Mouse (Mus musculus) frontal cortex, postnatal 10 days (tissue): ENCODE measurements around the gene Camta1.
"Not testable (repeated sequence)": the region's sequence is repeated elsewhere in the genome, so short reads cannot be mapped to it uniquely, and the experiment has no call there.

ENCODE experiments used
- DNase-seq, 2 experiments: peaks; one replicate each; pipeline ENCODE4 v3.0.0; 2022; ENCODE audit warnings: low spot score in 2 of 2, mixed read lengths in 1 of 2

Gene Camta1

GRCm38 (mm10) chr4:150933503-150933902 is 928.2 kb downstream of the Camta1 start:
- no peak for DNase-seq

DNA sequence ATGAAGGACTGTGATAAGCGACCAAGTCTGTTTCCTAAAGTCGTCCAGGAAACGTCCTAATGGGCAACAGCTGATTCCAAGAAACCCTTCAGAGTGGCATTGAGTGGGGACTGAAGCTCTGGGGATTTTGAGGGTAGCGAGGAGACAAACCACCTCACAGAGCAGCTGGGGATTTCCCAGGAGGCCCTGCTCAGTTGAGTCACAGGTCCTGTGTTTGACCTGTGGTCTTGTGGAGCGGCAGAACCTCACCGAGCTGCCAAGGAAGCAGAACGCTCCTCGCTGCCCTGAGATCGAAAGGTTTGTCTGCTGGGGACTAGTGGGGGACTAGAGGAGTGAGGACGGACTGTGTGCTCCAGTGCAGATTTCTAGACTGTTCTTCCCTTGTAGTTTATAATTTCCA is 933.9 kb downstream of the Camta1 start:
- no peak for DNase-seq

- DNase-seq, result no peak
Observed at GRCm38 (mm10) chr4:150926924-150927705, 934.6 kb downstream of the Camta1 start.

DNA sequence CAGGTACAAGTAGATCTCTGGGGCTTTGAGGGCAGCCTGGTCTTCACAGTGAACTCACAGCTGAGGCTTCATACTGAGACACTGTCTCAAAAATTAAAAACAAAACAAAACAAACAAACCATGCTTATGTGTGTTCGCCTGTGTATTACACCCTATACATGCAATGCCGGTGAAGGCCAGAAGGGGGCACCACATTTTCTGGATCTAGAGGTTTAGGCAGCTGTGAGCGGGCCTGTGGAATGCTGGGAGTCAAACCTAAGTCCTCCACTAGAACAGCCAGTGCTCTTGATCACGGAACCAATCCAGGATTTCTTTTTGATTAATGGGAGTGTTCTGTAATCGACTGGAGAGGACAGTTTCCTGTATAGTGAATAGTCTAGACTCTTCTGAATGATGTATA is 935.8 kb downstream of the Camta1 start:
- DNase-seq, result no peak

GRCm38 (mm10) chr4:150924936-150925335 is 936.7 kb downstream of the Camta1 start:
- DNase-seq, result no peak

- no peak for DNase-seq
Observed at GRCm38 (mm10) chr4:150924308-150924707, 937.4 kb downstream of the Camta1 start.

DNA sequence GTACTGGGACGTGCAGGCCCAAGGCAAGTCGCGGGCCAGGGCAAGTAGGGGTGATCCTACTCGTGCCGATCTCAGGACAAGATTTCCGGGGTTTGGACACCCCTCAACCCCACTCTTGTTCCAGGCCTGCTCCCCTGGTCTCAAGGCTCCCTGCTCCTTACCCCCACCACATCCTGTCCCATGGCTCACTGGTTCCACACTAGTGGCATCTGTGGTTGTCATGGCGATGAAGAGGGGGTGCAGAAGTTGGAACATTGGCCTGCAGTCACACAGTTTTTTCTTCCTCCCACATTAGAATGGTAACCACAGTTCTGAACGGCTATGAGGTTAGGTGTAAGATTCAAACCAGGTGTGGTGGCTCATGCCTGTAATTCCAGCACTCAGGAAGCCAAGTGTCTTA is 940.5 kb downstream of the Camta1 start:
- DNase-seq, result no peak

GRCm38 (mm10) chr4:150917336-150918027 is 944.2 kb downstream of the Camta1 start:
- DNase-seq, result no peak

- DNase-seq, result no peak
Observed at GRCm38 (mm10) chr4:150915181-150915906, 946.3 kb downstream of the Camta1 start.

- peak; percentile 91 to 96 for DNase-seq
Observed at GRCm38 (mm10) chr4:150914290-150914733, 947.4 kb downstream of the Camta1 start, which contains the start of the genes Park7 and Tnfrsf9. Gene Park7 (minus strand): TSS chr4:150914437. Gene Tnfrsf9 (plus strand): TSS chr4:150914562.

GRCm38 (mm10) chr4:150913743-150914142 is 947.9 kb downstream of the Camta1 start:
- DNase-seq, result no peak

- peak in 1 of 2 experiments; percentile 52 for DNase-seq
Observed at GRCm38 (mm10) chr4:150910164-150910951, 951.3 kb downstream of the Camta1 start.

DNA sequence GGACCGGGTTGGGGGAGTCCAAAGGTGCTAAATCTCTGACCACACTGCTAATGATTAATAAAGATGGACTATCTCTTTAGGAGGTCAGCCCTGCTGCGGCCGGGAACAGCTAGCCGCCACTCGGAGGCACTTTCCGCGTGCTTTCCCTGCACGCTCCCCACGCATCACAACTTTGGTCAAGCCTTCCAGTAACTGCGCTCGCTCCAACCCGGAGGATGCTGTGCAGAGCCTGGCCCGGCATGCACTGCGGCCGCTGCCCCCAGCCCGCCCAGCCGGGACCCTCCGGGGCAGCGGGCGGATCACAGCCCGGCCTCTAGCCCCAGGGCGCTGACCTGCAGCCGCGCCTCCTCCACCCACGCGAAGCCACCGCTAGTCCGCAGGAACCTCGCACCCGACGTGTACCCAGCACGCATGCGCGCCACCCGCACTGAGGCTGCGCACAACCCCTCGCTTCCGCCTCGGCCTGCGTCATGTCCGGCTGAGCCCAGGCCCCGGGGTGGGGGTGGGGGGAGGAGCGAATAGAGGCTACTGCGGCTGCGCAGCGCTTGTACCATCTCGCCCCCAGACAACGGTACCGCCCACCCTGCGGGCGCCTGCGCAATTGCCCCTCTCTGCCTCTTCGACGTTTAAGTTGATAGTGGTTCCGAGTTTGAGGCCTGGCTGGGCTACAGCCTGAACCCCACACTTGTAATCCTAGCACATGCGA is 952.1 kb downstream of the Camta1 start:
- DNase-seq, result peak; percentile 95 to 98

DNA sequence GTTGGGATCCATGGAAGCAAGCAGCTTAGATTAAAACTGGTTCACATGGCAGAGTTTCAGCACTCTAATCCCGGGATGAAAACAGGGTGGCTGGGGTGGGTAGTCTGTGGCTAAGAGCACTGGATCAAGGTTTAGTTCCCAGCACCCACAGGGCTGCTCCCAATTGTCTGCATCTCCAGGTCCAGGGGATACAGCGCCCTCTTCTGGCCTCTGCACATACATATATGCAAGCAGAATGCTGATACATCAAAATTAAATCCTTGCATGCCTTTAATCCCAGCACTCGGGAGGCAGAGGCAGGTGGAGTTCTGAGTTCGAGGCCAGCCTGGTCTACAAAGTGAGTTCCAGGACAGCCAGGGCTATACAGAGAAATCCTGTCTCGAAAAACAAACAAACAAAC is 953.2 kb downstream of the Camta1 start:
- not testable (repeated sequence) for DNase-seq

- no peak for DNase-seq
Observed at GRCm38 (mm10) chr4:150907099-150907498, 954.6 kb downstream of the Camta1 start.

- no peak for DNase-seq
Observed at GRCm38 (mm10) chr4:150903091-150903742, 958.5 kb downstream of the Camta1 start.

GRCm38 (mm10) chr4:150902062-150902461 is 959.6 kb downstream of the Camta1 start:
- no peak for DNase-seq

DNA sequence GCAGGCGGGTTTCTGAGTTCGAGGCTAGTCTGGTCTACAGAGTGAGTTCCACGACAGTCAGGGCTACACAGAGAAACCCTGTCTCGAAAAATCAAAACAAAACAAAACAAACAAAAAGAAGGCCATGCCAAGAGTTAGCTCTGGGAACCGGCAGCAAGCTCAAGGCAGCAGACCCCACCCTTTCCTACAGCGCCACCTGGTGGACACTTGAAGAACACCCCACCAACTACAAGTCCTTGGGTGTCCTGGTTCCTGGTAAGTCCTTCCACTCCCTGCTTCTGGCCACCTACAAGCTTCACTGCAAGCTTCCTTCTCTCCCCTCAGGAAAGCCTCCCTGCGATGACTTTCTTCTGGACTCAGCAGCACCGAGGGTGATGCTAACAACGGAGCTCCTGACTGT is 960.0 kb downstream of the Camta1 start:
- DNase-seq, result peak in 1 of 2 experiments; percentile 72

DNA sequence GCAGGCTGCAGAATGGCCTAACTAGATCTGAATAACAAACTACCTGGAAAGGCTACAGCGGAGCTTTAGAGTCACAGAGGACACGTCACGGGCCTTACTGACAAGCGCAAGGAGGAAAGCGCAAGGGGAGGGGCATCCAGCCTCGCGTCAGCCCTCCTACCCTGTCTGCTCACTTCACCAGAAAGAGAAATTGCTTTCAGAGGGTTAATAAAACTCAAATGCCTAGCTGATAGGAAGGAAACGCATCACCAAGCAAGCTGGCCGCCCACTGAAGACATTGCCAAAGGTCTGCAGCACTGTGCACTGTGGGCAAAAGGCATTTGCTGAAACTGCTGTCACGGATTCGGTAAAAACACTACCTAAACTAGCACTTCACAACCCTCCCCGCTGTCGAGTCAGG is 961.2 kb downstream of the Camta1 start:
- no peak for DNase-seq

- DNase-seq, result peak in 1 of 2 experiments; percentile 52
Observed at GRCm38 (mm10) chr4:150898716-150899365, 962.8 kb downstream of the Camta1 start.
